25 mouse cellular contexts compared by ENCODE assay signal in genomic region chr14:18285476-18285875, GRCm38 (mm10). TPM values are rescaled to one million over a fixed set of nuclear protein-coding genes. Genes with fewer than 3 reads are reported as not detected.
"Had no signal": no experiment of that assay in that cellular context is flagged by ENCODE, and none has a peak within 500 bp of the region (broad histone marks: within the 10 kb centered on the region; RNA-seq: fewer than 3 reads in every experiment).

No protein-coding gene starts in this region.

- H3K9me3 ChIP-seq: embryonic facial prominence, embryonic 10.5 days; embryonic facial prominence, embryonic 12.5 days; embryonic facial prominence, embryonic 13.5 days; embryonic facial prominence, embryonic 15.5 days; forebrain, embryonic 10.5 days; forebrain, embryonic 12.5 days; forebrain, embryonic 13.5 days; forebrain, embryonic 15.5 days; heart, embryonic 10.5 days had no signal

- H3K4me2 ChIP-seq: embryonic facial prominence, embryonic 12.5 days; embryonic facial prominence, embryonic 13.5 days; embryonic facial prominence, embryonic 15.5 days; forebrain, embryonic 12.5 days; forebrain, embryonic 13.5 days; forebrain, embryonic 15.5 days had no signal

- H3K4me3 ChIP-seq: embryonic facial prominence, embryonic 10.5 days; embryonic facial prominence, embryonic 12.5 days; embryonic facial prominence, embryonic 13.5 days; embryonic facial prominence, embryonic 15.5 days; erythroblast, embryonic 14.5 days; forebrain, embryonic 10.5 days; forebrain, embryonic 12.5 days; forebrain, embryonic 13.5 days; forebrain, embryonic 15.5 days; heart, adult 2 months; heart, embryonic 10.5 days had no signal

- DNase-seq: cerebellum, adult 2 months; cerebellum, adult 8-10 months; cerebellum, adult 9-10 months; cerebellum, adult 9-11 months; cerebellum, postnatal 10 days; cerebellum, postnatal 14 days; cerebellum, postnatal 25 days; cerebellum, postnatal 36 days; embryo, embryonic 11 days; forebrain, postnatal 0 days; gastrocnemius, postnatal 10 days; gastrocnemius, postnatal 14 days; gastrocnemius, postnatal 36 days; heart, adult 18-20 months; heart, adult 2 months had no signal

- H3K4me1 ChIP-seq: embryonic facial prominence, embryonic 12.5 days; embryonic facial prominence, embryonic 13.5 days; embryonic facial prominence, embryonic 15.5 days; forebrain, embryonic 10.5 days; forebrain, embryonic 12.5 days; forebrain, embryonic 13.5 days; forebrain, embryonic 15.5 days; heart, embryonic 10.5 days had no signal

- H3K9ac ChIP-seq: embryonic facial prominence, embryonic 12.5 days; embryonic facial prominence, embryonic 13.5 days; embryonic facial prominence, embryonic 15.5 days; forebrain, embryonic 12.5 days; forebrain, embryonic 13.5 days; forebrain, embryonic 15.5 days; forebrain, postnatal 0 days had no signal

- H3K27ac ChIP-seq: embryonic facial prominence, embryonic 10.5 days; embryonic facial prominence, embryonic 12.5 days; embryonic facial prominence, embryonic 13.5 days; embryonic facial prominence, embryonic 15.5 days; forebrain, embryonic 10.5 days; forebrain, embryonic 12.5 days; forebrain, embryonic 13.5 days; forebrain, embryonic 15.5 days; heart, adult 2 months; heart, embryonic 10.5 days had no signal

- H3K27me3 ChIP-seq: embryonic facial prominence, embryonic 12.5 days; embryonic facial prominence, embryonic 13.5 days; embryonic facial prominence, embryonic 15.5 days; forebrain, embryonic 12.5 days; forebrain, embryonic 13.5 days; forebrain, embryonic 15.5 days had no signal

- ATAC-seq: forebrain, embryonic 15.5 days had no signal

RNA-seq across cellular contexts. Expression of gene Nr1d2, which starts 46.5 kb away (rescaled TPM):
- polyA plus RNA-seq: erythroblast, embryonic 14.5 days had no signal
